Mouse (Mus musculus): ENCODE measurements around the gene Trabd2b.

Gene Trabd2b

DNA sequence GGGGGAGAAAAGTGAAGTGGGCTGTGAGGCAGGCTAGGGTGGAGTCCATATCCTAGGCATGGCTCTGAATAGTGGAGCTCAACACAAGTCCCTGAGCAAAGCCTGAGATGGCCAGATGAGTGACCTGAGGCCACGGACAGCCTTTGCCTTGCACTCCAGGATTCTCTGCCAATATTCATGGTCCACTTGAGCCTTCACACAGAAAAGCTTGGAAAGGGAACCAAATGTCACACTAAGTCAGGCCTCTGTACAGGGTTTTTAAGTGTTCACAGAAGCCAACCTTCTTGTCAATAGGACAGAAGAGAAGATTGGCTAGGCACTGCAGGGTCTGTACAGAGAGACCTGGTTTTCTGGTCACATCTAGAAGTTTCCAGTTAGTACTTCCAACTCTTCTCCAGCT lies 134.7 kb downstream of the Trabd2b start:
- no peak for DNase-seq (ENCODE audit: low spot score in 2 of 2)

DNA sequence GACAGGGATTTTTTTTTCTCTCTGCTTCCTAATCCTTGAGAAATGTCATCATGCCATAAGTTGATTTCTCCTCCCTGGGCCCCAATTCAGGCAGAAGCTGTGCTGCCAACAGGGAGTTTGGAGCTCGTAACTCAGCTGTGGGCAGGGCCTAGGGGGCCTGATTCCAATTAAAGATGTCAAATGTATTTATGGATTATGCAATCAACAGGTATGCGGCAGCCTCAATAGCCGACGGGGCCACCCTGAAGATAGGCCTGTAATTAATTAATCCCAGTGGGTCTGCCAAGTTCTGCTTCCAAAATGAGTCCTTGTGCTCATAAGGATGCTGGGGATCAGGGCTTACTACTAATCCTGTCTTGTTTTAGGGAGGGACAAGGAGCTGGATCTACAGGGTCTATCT lies 135.6 kb downstream of the Trabd2b start:
- no peak for DNase-seq (ENCODE audit: low spot score in 2 of 2)

DNA sequence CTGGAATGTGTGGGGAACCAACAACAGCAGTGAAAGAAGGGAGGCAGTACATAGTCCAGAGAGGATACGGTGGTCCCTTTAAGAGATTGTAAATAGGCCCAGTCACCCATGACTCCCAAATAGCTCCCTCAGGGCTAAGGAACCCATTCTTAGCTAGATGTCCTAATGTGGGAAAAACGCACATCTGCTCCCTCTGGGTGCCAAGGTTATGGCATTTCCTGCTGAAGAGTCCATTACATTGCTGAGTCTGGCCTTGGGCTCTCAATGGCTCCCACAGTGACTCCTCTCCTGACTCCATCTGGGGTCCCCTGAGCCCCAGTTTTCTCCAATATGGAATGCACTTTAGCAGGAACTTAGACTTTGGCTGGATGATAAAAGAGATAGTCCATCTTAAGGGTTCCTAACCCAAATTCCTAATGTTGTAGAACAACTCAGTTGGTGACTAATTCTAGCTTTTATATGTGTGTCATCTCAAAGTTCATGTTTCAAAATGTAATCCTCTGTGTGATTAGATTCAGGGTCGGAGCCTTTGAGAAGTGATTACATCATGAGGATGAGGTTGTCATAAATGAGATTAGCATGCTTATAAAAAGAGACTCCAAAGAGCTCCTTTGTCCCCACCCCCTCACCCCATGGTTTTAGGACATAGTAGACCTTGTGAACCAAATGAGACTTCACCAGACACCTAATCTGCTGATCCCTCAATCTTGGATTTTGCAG lies 139.1 kb downstream of the Trabd2b start:
- DNase-seq (ENCODE audit: low spot score in 2 of 2), result no peak

DNA sequence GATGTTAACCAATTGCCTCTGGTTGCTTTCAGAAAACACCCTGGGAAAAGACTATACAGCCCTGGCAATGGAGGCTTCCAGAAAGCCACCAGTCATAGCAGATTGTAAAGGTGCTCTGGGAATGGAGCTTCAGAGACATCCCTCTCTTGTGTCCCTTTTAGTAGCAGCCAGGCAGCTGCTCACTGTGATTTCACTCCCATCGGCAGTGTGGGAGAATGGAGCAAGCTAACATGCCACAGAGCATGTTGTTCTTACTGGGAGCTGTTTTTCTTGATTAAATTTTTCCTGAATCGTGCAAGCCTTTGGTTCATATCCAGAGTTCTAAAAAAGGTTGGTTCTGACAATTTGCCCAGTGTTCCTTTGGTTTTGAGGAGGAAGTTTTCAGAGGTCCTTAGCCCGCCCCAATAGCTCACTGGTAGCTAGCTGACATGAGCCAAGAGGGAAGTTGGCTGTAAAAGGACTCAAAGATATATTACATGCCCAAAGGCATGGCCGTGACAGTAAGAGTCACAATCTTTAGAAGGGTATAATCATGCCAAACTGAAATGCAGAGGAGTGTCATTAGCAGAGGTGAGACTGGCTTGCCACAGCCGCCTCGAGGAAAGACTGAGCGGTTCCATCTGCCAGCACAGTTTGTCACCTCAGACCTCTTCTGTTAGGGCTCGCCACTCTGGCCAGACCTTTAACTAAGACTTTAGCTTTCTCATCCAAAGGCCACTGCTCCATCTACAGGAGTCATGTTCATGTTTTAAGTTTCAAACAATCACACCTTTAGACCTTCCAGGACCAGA lies 141.3 kb downstream of the Trabd2b start:
- no peak for DNase-seq (ENCODE audit: low spot score in 2 of 2)

DNA sequence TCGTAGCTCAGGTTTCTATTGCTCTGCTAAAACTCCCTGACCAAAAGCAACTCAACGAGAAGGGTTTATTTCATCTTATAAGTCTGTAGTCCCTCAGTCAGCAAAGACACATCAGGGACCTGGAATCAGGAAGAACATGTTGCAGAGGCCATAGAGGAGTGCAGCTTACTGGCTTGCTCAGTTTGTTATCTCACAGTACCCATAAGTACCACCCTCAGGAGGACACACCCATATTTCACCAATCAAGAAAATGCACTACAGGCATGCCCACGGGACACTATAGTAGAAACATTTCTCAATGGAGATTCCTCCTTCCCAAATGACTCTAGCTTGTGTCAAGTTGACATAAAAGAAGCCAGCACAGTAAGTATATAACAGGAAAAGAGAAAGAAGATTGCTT lies 143.0 kb downstream of the Trabd2b start:
- DNase-seq (ENCODE audit: low spot score in 2 of 2), result no peak

DNA sequence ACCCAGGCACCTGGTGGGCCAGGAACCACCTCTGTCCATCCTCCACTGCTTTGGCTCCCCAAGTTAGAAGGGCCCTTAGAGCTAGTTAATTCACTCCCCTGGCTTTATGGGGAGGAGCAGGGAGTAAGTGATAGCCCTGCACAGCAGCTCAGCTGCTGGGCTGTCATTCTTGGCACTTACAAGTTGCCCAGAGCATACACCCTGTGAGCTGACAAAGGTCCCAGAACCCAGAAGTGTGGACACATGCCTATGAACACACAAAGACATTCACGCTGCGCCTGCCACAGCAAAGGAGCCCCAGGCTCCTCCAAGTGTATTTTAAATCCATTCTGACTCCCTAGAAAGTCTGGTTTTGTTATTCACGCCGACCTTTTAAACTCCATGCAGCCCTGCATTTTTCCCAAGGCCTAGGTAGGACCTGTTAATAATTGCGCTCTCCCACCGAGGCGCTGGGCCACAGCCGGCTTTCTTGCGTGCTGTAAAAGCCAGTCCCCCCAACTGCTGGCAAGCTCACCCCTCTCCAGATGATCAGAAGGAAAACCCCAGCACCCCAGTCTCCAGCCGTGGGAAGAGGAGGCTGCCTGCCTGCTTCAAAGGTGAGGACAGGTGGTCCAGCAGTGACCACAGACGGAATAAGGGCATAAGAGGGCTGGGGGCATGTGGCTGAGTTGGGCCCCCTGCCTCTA lies 144.1 kb downstream of the Trabd2b start:
- no peak for DNase-seq (ENCODE audit: low spot score in 2 of 2)

DNA sequence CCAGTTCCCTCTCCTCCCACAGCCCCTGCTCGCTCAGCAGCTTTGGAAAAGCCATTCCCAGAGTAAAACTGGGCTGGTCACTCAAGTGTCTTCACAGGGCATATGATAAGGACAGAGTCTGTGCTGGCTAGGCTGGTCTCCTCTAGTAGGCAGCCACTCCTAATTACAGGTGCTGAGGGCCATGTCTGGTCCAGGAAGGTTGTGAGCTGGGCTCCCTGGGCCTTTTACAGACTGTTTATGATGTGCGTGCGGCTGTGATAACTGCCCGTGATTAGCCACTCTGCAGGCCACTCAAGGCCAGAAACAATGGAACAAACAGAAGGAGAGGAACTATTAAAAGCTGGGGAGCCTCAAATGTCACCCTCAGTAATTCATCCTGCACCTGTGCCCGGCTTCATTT lies 150.4 kb downstream of the Trabd2b start:
- no peak for DNase-seq (ENCODE audit: low spot score in 2 of 2)

DNA sequence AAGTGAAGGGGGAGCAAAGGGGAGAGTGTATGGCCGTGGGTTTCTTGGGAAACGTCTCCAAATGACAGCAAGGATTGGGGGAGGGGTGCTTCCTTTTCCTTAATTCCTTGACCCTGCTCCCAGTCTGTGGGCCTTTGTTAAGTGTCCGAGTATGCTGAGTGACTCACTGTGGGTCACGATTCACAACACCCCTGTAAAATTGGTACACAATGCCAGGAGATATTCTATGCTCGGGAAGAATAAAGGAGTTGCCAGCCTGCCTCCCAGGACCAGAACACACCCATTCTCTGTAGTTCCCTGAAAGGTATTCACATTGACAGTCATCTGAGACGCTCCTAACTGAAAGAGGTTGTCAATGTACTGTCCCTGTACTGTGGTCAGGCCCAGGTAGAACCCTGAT lies 151.2 kb downstream of the Trabd2b start:
- no peak for DNase-seq (ENCODE audit: low spot score in 2 of 2)

DNA sequence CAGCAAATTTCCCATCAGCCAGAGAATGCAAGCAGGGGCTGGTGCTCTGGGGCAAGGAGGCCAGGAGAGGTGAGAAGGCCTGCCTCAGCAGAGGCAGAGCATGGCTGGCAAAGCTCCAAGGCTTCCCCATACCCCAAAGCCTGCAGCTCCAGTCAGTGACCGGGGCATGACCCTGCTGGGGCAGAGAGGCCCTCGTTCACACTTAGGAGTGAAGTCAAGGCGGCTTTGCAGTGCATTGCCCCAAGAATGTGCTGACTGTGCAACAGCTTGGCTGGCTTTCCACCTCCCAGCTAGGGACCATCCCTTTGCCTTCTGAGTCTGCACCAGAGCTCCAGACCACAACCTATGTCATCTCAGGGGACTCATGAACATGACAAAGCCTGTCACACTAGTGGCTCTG lies 152.0 kb downstream of the Trabd2b start:
- no peak for DNase-seq (ENCODE audit: low spot score in 2 of 2)

DNA sequence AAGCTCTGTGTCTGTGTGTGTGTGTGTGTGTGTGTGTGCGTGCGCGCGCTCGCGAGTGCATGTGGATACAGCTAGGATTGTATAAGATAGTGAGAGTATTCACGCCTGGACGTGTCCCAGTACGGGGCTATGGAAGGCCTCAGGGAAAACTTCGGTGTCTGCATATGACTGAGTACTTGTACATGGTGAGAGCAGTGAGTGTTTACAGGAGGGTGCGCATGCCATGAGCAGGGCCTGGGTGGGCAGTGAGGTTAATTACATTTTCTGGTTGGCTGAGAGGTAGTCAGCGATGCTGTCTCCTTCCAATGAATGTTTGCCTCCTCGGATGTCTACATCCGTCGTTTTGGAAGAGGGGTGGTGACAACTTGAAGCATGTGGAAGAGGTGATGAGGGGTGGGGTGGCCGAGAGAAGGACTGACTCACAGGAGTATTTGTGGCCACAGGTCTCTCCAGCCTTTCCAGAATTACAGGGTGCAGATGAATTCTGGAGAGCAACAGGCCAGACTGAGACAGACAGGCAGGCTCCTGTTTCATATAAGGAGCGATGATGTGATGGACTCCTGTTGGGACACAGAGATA lies 154.2 kb downstream of the Trabd2b start:
- DNase-seq (ENCODE audit: low spot score in 2 of 2), result no peak

DNA sequence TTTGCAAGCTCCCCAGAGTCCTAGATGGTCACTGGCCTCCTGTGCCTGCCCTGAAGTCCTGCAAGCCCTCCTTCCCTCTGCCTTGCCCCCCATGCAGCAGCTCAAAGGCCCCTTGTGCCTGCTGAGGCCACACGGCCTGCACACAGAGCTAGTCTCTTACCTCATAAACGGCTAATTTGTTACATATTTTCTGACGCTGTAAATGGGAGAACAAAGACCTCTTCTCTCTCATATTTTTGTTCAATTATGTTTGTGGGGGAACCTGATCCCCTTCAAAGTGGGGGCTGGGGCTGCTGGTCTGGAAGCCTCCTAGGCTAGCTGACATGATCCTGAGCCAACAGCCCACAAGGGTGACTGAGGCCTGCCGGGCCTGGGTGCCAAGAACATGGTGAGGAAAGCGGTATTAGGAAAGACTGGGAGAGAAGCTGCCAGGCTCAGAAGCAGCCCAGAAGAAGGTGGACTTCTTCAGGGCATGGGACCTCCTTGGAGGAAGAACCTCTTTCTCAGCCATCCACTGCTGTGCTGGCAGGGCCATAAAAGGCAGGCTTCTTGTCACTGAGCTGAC lies 157.7 kb downstream of the Trabd2b start:
- no peak for DNase-seq (ENCODE audit: low spot score in 2 of 2)

DNA sequence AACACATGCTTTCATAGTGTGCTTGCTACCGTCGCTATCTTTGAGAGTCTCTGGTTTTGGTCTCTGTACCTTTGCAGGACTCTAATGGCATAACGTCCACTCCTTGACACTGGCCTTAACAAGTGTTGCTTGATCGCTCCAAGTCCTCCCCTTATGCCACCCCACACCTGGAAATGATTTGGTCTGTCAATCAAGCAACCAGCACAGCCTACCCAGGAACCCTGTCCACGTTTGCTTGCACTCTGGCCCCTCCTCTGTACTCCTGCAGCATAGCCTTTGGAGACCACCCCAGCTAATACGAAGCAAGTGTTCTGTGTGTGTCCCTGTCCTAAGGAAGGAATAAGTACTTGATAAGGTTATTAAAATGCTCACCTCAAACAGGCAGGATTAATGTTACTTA lies 161.1 kb downstream of the Trabd2b start:
- no peak for DNase-seq (ENCODE audit: low spot score in 2 of 2)

DNA sequence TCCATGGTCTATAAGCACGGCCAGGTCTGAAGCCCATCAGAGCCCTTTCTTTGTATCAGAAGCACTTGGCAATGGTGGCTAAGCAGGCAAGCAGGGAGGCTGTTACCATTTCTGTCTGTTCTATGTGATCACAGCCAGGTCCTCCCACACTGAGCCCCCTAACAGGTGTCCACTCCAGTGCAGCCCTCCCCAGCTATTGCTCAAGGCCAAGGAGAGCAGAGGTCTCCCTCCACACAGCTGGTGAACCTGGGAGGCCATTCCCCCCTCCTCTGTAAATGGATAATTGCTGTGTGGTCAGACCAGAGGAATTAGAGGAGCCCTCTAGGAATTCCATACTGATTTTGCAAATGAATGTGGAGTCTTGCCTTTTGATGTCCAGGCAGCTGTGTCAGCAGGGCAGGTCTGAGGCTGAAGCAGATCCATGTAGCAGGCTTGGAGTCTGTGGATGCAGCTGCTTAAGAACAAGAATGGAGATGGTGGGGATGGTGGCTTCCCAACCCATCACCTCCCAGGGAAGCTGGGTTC lies 161.6 kb downstream of the Trabd2b start:
- DNase-seq (ENCODE audit: low spot score in 2 of 2), result no peak

DNA sequence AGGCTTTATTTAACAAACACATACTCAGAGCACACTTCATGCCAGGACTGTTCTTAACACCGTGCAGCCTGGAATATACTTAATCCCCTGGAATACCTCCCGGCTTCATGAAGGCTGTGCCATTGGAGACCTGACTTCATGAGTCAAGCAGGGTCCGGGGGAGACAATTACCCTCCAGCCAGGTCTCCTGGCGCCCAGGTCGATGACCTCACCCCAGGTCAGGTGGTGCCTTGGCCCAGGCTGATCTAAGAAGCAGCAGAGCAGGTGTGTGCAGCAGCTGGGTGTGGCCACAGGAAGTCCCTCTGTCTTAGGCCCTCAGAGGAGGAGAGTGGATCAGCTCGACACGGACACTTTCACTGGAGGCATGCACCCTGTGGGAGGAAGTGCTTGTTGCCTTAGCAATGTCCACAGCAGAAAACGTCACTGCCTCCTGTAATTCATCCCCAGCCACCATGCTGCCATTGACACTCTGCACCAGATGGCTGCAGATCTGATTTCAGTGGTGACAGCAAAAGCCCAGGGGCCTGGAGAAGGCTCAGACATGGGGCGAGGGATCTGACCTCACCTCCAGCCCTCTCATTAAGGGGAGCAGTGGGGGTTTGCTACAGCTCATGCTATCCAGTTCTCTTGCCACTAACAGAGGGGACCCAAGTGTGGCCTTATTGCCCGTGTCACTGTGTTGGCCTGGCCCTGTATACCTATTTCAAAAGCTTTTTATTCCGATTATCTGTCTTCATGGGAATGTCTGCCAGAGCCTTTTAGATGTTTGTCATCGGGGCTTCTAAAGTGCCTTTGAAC lies 171.8 kb downstream of the Trabd2b start:
- DNase-seq (ENCODE audit: low spot score in 2 of 2), result no peak

DNA sequence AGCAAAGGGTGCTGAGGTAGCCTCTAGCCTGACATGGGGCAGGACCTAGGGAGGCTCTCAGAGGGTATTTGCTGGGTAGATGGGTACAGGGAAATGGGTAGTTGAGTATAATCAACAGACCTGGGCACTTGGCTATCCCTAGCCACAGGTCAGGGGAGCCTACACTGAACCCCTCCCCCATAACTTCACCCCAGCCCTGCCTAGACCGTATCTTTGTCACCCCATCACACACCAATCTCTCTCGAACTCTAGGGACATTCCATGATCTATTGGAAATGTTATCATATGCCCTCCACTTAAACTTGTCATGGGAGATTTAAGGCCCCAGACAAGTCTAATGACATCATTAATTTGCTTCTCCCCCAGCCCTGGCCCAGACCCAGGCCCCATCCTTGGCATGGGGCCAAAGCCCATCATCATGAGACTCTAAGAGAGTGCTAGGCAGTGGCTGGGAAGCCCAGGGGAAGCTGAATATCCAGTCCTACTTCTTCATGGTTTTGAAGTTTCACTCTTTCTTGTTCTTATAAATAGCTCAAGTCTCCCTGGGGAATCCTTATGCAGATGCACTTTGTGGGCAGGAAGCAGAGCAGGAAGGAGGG lies 177.1 kb downstream of the Trabd2b start:
- no peak for DNase-seq (ENCODE audit: low spot score in 2 of 2)

DNA sequence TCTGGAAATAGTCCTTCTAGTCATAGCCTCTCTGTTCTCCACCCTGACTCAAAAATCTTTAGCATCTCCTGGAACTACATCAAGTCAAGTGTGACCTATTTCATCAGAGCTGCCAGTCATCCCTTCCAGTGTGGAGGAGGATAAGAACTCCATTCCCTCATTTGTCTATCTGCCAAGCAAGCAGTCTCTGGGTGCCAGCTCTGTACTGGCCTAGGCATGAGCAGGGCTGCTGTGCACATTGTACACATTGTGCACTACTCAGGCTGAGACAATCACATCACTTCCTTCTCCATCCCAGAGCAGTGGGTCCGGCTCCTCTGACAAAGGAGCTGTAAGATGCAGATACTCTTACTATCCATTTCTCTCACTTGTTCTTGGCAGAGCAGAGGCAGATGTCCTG lies 178.2 kb downstream of the Trabd2b start:
- no peak for DNase-seq (ENCODE audit: low spot score in 2 of 2)

DNA sequence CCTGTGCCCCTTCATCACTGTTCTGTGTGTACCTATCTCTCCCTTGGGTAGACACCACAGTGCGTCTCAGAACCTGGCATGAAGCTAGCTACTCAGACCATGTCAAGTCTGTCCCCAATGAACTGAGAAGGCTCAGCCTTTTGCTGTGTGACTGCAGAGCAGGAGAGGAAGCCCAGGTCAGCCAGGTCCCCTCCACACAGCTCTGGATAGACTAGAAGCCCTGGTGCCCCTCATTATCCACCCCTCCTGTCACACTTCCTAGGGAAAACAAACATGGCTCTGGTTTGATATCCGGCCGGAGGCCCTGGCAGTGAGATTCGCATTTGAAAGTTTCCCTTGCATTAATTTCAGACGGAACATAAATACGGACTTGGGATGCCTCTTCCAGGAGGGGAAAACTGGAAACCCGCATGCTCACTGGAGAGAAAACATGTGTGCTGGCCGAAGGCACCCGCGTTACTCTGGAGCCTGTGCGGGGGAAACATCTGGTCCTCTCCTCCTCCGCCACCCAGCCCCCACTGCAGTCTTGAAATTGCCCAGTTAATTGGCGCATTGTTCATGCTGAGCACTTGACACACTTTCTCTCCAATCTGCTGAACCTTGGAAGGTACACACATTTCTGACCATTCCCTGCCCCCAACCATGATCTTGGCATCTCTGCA lies 187.2 kb downstream of the Trabd2b start:
- DNase-seq (ENCODE audit: low spot score in 2 of 2), result no peak

DNA sequence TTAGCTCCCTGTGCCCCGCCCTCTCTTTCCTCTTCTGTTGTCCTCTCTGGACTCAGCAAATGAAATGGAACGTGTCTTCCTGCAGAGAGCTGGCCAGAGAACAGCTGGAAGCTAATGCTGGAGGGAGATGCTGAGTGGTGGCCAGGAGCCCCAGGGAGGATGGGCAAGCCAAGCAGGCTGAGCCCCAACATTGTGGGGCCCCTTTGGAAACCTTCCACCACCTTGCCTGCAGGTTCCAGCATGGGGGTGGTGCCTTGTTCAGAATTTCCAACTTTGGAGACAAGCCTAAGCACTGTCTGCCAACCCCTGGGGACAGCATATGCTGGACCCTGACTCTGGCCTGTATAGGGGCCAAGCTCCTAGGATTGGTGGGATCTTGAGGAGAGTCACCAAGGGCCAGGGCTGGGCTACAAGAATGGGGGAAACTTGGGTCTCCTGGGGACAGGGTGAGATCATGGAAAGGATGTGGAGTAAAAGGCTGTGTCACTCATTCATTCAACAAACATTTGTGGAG lies 188.7 kb downstream of the Trabd2b start:
- DNase-seq (ENCODE audit: low spot score in 2 of 2), result no peak

DNA sequence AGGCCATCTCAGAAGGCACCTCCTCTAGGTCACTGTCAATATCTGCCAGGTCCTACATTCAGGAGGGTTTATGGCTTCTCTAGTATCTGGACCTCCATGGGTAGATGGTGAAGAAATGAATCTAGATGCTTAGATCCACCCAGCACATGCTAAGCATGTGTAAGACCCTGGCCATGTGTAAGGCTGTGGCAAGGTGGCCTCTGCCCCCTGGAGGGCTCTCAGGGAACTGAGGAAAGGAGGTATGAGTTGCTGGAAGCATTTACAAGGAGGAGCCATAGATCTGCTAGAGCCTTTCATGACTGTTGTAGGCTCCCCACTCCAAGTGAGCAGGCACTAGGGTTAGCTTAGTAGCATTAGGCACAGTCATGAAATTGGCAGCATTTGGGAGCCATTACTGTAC lies 192.6 kb downstream of the Trabd2b start:
- DNase-seq (ENCODE audit: low spot score in 2 of 2), result no peak
